Mouse (Mus musculus) MEL (cell line): Measurements from ENCODE around the gene Meiob.

ENCODE experiments used
- POLR2A ChIP-seq, 2 experiments: IDR thresholded peaks; 2 replicates each; pipeline ENCODE4 v1.6.1; 2011 to 2012; ENCODE audit warnings: low read length in 2 of 2, mild to moderate bottlenecking in 2 of 2, control low read depth in 1 of 2, improper control_type of control experiment in 1 of 2, low read depth in 1 of 2, moderate library complexity in 1 of 2; ENCODE audit not compliant: control insufficient read depth in 1 of 2, insufficient read depth in 1 of 2, poor library complexity in 1 of 2
- USF2 ChIP-seq, 2 experiments: IDR thresholded peaks; 2 replicates each; pipeline ENCODE4 v1.6.1; 2011 to 2012; ENCODE audit warnings: improper control_type of control experiment in 2 of 2, low read length in 2 of 2, borderline replicate concordance in 1 of 2, inconsistent platforms in 1 of 2, low read depth in 1 of 2, mild to moderate bottlenecking in 1 of 2; ENCODE audit not compliant: insufficient read depth in 1 of 2

DNA sequence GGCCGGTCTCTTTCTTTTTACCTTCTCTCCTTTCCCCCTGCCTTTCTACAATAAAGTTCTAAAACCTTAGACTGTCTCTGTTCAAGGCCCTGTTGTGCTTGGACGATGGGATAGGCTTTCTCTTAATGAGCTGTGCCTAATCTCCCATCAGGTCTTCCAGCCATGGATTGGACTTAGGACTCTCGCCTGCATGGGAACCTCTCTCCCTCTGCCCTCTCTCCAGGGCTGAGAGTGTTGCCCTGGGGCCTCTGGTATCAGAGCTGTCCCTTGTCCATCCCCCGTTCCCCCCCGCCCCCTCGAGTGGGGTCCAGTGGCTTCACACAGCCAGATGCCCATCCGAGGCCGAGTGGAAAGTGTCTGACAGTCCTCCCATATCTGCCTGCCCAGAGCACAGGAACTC, 70.9 kb downstream of the Meiob start:
- TF ChIP-seq POLR2A (IDR thresholded peaks at IDR 0.05; ENCODE audit: control insufficient read depth in 1 of 2, insufficient read depth in 1 of 2, low read depth in 1 of 2, low read length in 2 of 2, poor library complexity in 1 of 2), result no peak
- no peak for TF ChIP-seq USF2 (IDR thresholded peaks at IDR 0.05; ENCODE audit: borderline replicate concordance in 1 of 2, insufficient read depth in 1 of 2, low read depth in 1 of 2, low read length in 2 of 2)
